Mouse (Mus musculus): ENCODE data around the gene Olfr1243.

GRCm38 (mm10) chr2:89578347-89578746 is 47.1 kb upstream of the Olfr1243 start, which contains the start of gene Olfr1245:
- TF ChIP-seq CTCF (IDR thresholded peaks at IDR 0.05; ENCODE audit: insufficient read depth, low read length) (no peak), POLR2A (IDR thresholded peaks at IDR 0.05; ENCODE audit: borderline replicate concordance, extremely low read depth, low read depth, low read length) (no peak)

Data from lung, adult 2 months (tissue).